Mouse (Mus musculus) heart, postnatal 14 days (tissue): ENCODE measurements at regions not wholly inside any gene's neighbourhood (a gene's known extent, or its start where the extent isn't known, plus 50 kb on each side); places are given as distances from the start of the nearest gene placed in this dataset.
A peak's percentile ranks its signal among the peaks of the same experiment; 100 is the strongest.

Experiments
- DNase-seq, 2 experiments: peaks; one replicate each; pipeline ENCODE4 v3.0.0; 2021 to 2022
- intact Hi-C: fragments of 180-260 bp; cut with DNase I; formaldehyde crosslinking; loops from one replicate; pipeline ENCODE4 v1.15.1; 2025

DNA sequence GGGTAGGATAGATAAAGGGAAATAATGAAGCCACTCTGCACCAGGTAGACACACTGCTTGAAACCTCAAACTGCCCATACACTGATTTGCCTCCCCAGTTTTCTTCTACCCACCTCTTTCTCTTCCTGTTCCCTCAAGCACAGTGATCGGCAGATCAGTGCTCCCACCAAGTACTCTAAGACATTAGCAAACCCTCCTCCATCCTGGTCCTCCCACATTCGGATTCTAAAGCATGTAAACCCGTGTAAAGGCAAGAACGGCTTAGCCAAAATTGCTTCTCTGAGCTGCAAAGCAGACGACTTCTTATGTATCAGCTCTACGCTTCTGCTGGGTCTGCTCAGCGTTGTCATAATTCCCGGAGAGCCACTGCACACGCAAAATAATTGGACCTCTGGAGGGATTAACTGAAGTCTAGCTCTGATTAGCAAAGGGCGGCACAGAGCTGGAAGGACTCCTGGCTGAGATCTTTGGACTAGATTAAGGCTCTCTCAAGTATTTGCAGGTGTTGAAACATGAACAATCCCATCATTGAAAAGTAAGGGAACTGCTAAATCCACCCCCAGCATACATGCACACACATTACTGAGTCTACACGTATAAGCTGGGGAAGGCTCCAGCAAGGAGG, 67.2 kb downstream of the Mtx3 start:
- intact Hi-C loops: no loop called here
- no peak for DNase-seq

DNA sequence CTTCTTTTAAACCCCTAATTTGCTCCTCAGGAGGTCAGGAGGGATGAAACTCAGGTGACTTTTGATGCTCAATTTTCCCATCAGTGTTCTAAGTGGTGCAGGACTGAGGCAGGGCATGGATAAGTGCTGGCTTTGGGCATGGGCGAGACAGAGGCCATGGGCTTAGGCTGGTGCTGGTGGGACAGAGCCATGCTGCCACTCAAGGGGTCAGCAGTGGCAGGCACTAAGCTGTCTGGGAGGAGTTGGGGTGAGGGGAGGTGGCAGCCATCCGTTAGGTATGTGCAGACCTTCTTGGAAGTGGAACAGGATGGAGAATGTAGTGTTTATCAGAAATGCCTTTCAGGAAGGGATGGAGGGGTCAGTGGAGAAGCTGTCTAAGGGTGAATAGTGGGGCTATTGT, 68.1 kb downstream of the Mtx3 start:
- intact Hi-C loops: no loop called here
- DNase-seq: no peak

- no peak for DNase-seq
- intact Hi-C loops: no loop called here
These were observed 70.1 kb downstream of the Mtx3 start for GRCm38 (mm10) chr13:92914631-92915030.

DNA sequence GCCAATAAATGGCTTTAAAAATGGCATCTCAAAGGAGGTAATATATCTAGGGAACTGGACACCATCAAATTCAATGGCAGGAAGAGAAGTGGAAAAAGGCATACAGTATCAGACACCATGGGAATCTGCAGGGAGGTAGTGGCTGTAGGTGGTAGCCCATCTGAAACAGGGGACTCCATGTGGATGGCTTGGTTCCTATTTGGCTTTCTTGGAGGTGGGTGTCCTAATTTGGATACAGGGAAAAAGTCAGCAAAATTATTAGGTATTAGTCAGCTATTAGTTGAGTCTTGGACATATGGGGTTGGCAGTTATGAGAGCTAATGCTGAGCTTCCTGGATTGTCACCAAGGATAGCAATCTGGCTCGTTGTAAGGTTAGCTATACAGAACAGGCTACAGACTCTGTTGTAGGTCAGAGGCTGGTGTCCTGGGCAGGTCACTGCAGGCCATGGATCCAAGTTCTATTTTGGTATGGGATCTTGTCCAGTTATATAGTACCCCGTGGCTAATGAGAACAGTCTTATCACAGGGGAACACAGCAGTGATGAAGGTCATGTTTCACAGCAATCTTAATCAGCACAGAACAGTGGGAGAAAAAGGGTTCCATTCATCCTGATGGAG, 70.8 kb downstream of the Mtx3 start:
- DNase-seq: no peak
- intact Hi-C loops: no loop called here

- no peak for DNase-seq
- intact Hi-C loops: no loop called here
These were observed 71.6 kb downstream of the Mtx3 start for GRCm38 (mm10) chr13:92915948-92916710.

- no peak for DNase-seq
- intact Hi-C loops: no loop called here
These were observed 75.3 kb downstream of the Mtx3 start for GRCm38 (mm10) chr13:92919882-92920281.

DNA sequence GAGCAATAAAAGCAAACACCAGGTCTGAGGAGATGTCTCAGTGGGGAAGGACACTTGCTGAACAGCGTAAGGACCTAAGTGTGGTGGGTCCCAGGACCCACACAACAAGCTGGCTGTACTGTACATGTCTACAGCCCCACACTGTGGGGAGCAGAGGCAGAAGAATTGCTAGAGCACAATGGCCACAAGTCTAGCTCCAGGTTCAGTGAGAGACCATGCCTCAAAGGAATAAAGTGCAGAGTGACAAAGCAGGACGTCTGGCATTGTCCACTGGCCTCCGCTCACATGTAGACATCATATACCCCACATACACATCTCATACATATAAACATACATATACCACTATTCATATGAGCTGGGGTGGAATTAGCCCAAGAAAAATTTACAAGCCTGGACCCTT, 77.4 kb downstream of the Mtx3 start:
- DNase-seq: no peak
- intact Hi-C loops: no loop called here

- intact Hi-C loops: no loop called here
- no peak for DNase-seq
These were observed 78.9 kb downstream of the Mtx3 start for GRCm38 (mm10) chr13:92923496-92923895.

DNA sequence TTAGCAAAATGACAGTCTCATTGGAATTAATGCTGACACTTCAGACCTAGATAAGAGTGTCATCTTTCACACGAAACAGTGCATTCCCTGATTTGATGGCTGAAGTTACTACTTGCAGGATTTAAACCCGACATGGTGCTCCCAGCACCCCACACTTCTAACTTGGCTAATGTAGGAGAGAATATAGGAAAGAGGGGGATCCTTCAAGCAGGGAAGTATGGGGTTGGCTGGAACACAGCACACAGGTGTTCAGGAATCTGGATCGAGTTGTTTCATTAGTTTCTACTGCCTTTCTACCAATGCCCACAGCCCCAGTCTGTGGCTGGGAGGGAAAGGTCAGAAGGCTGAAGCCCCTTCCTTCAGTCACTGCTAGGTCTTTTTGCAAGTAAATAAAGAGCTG, 79.5 kb downstream of the Mtx3 start:
- intact Hi-C loops: no loop called here

GRCm38 (mm10) chr13:92925196-92925595, 80.6 kb downstream of the Mtx3 start:
- intact Hi-C loops: no loop called here
- no peak for DNase-seq

More for the DNA sequence above, 79.5 kb downstream of the Mtx3 start:
- DNase-seq: no peak

DNA sequence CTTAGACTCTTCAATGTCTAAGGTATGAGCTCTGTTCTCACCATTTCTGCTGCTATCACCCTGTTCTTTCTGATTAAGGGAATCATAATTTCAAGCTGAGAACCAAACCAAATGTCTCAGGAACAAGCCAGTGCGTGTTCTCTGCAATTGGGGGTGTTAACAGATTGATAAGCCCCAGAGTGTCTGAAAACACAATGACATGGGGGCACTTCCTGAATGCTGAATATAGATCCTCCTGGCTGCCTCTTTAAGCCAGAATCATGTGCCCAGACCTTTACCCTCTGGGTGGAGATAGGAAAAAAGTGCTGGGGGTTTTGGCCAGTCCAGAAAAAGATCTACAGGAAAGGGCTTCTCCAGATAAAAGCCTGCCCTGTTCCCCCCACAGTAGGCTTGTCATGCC, 84.0 kb downstream of the Mtx3 start:
- DNase-seq: no peak
- intact Hi-C loops: no loop called here

DNA sequence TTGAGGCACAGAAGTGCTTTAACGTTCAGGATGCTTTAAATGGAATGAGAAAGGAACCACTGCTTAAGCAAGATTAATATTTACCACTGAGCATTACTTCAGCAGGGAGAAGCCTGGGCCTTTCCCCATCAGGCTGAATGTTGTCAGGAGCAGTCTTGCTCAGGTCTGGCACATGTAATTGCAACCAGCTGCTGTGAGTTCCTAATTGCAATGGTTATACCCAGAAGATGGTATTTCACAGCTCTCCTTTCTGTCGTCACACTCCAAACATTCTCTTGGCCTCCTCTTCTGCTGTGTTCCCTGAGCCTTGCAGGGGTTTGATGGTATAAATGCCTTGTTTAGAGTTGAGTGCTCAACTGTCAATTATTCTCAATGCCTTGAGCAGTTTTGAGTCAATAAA, 87.1 kb downstream of the Mtx3 start:
- intact Hi-C loops: no loop called here
- DNase-seq: no peak

DNA sequence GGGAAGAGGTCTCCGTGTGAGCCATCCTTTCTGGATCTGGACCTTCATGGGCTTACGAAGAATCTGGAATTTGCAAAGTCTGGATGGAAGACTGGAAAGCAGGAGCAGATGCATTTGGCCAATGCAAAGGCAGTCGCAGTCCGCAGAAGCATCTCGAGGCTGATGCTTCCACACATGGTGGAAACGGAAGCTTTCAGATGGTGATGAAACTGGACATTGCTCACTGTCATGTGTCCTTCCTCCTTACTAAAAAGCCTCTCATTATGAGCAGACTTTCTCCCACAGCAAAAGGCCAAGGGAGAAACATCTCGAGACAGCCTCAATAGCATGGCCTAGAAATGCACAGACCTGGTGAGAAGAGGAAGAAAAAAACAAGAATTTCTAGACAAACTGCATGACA, 94.5 kb downstream of the Mtx3 start:
- no peak for DNase-seq
- intact Hi-C loops: no loop called here

DNA sequence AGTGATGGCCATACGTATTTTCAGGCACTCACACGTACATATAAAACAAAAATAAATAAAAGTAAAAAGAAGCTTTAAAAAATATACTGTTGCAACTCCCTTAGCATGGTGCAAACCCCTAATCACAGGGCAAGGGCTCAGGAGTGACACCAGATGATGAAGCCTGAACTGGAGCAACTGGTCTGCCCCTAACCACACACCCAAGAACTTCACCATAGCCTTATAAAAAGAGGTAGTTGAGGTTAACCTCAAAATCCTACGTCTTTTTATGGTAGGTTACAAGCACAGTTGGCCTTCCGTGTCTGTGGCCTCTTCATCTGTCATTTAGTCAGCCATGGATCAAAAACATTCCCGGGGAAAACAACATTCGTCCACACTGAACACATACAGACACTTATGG, 96.0 kb downstream of the Mtx3 start:
- no peak for DNase-seq
- intact Hi-C loops: no loop called here

GRCm38 (mm10) chr13:92948560-92948959, 104.0 kb downstream of the Mtx3 start:
- DNase-seq: no peak
- intact Hi-C loops: no loop called here

DNA sequence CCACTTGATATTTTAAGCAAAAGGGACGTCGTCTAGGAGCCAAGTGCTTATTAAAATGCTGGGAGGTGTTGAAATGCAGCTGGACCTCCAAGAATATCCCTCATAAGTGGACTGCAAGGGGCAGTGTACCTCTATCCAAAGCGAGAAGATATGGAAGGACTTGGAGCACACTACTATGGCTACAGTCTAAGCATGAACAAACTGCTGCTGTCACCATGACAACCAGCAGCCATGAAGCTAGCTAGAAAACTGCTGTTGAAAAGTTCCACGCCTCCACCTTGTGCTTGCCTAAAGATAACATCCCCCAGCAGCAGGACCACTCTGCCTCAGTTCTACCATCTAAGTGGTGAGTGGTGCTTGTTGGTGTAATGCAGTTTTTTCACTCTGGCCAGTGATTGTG, 115.5 kb downstream of the Mtx3 start:
- DNase-seq: peak in 1 of 2 experiments; percentile 14
- intact Hi-C loops: no loop called here

DNA sequence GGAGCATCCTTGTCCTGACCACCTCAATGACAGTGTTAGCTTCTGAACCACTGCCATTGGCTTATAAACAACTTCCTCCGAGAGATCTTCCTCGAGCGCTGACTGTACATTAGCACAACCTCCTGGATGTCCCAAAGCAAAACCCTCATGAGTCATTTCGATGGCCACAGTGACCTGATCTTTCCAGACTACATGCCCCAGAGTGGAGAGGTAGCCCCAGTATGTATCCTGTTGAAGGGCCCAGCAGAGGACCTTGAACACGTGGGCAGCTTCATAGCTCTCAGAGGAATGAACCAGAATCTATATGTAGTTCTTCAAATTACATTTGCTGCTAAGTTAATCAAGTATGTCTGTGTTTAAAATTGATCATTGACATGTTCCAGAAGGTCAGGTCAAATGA, 118.1 kb downstream of the Mtx3 start:
- intact Hi-C loops: no loop called here
- no peak for DNase-seq

DNA sequence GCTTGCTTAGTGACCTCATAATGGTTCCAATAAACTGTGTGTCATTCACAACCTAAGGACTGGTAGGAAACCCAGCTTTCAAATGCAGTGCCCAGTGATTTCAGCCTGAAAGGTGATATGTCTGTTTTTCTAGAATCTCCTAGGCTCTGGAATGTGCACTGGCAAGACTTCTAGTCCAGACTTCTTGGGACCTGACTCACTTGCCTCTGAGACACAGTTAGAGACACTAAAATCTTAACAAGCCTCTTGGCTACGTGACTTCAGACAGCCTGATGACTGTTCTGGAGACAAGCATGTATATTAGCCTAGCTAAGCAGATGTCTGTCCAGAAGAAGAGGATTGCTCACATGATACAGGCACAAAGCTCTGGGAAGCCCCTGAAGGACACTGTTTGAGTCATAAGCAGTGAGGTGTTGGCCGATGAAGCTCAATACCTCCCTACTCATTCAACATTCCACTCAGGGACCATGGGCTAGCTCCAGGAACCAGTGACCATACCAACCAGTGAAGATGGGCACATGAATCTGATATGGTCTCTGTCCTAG, 118.9 kb downstream of the Mtx3 start:
- no peak for DNase-seq
- intact Hi-C loops: no loop called here

- intact Hi-C loops: no loop called here
- no peak for DNase-seq
These were observed 119.7 kb downstream of the Mtx3 start for GRCm38 (mm10) chr13:92964213-92964743.

DNA sequence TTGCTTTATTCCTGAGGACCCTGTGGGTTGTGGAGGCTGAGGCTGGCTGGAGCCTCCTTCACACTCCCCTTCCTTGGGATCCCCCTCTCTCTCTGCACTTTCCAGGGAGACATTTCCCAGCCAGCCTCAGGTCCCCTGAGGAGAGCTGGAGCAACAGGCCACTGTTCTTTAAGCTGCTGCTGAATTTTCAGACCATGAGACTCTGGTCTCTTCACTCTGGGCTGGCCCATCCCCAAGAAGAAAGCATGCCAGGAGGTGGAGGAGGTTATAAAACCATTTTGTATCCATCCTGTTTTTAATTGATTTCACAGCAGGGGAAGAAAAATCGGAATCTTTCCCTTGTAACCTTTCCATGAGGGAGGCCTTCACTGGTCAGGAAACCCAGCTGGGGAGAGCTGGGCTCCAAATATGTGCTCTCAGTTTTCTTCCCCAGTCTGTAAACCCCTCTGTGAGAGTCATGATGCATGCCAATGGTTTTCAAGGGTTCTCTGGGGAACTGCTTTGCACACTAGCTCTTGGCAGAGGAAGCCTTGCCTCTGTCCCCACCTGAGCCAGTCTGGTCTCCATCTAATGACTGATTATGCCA, 122.6 kb downstream of the Mtx3 start:
- intact Hi-C loops: no loop called here
- DNase-seq: peak; percentile 43 to 53

DNA sequence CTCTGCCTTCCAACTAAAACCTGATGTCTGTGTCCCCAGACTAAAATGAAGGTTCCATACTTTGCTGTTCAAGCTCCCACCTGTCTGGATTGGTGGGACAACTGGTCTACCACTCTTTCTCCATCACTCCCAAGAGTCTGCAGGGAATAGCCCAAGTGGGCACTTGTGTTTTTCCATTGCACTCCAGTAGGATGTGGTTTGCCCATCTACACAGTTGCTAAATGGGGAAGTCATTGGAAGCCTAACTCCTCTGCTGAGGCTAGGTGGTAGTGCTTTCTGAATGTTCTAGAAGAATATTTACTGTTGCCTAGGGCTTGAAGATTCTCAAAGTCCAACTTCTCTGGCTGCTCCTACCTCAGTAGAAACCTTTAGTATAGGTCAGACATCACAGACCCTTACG, 125.0 kb downstream of the Mtx3 start:
- no peak for DNase-seq
- intact Hi-C loops: no loop called here
